Mouse (Mus musculus) erythroblast, embryonic 14.5 days (primary cell): Measurements from ENCODE around the gene Asf1b.

Experiments used
- GATA1 ChIP-seq: IDR thresholded peaks from 2 replicates; pipeline ENCODE4 v1.6.1; 2012; ENCODE audit warnings: low read length, inconsistent platforms, mixed read lengths
- TAL1 ChIP-seq: IDR thresholded peaks from 3 replicates; pipeline ENCODE4 v1.6.1; 2012; ENCODE audit warnings: low read length, inconsistent platforms, mixed read lengths

- no peak for TF ChIP-seq GATA1
- no peak for TF ChIP-seq TAL1
Measured at GRCm38 (mm10) chr8:83916015-83916414, 39.3 kb upstream of the Asf1b start.
